Mouse (Mus musculus): ENCODE results near the gene Gzmm. TPM values are rescaled to one million over a fixed set of nuclear protein-coding genes. Genes with fewer than 3 reads are reported as not detected.
A peak's percentile ranks its signal among the peaks of the same experiment; 100 is the strongest.

The Gzmm gene
- total RNA-seq, 2 experiments from 2014 or later: 0.92 to 2.4 TPM

DNA sequence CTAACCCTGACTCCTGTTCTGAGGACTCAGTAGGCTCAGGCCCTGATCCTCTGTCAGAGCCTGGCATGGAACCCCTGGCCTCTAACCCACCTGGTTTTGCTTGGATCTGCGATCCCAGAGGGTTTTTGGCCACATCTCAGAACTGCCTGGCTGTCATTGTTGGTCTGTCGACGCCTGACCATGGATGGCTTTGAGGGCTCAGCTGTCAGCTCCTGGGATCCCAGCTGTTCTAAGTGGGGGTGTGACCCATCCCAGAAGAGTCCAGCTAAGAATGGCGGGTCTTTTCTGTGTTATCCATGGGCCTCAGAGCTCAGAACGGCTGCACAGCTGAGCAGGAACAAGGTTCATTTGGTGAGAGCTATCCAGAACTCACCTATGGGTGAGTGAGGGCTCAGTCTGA is 32.3 kb downstream of the Gzmm start:
- no peak for ATAC-seq (ENCODE audit: poor library complexity, severe bottlenecking)

DNA sequence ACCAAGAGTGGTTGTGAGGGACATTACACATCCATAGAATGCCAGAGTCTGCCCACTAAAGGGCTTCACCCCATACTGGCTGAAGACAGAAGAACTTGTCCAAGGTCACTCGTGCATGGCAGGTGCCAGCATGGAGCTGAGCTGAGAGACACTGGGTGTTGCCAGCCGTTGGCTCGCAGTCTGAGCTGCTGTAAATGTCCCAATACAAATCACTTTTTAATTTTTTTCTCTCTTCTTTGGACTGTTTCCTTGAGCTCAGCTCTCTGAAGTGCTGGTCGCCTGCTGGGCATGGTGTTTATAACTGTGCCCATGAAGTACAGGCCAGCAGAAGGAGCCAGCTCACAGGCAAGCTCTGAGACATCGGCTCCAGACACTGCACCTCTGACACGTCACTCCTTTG is 34.2 kb downstream of the Gzmm start:
- ATAC-seq (ENCODE audit: poor library complexity, severe bottlenecking): no peak

DNA sequence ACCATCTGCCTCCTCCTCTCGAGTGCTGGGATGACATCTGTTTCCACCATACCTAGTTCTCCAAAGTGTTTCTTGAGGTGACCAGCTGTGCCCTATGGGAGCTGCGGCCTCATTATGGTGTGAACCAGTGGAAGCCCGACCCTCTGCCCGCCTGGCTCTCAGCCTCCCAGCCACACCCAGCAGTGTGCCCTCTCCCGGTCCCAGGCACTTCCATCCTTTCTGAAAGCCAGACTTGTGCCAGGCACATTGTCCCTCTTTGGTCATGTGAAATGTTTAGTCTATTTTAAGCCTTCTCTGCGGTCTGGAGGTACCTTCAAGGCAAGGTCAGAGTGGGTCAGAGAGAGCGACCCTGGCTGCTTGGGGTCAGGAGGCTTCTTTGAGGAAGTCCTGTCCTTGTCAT is 34.9 kb downstream of the Gzmm start:
- no peak for ATAC-seq (ENCODE audit: poor library complexity, severe bottlenecking)

DNA sequence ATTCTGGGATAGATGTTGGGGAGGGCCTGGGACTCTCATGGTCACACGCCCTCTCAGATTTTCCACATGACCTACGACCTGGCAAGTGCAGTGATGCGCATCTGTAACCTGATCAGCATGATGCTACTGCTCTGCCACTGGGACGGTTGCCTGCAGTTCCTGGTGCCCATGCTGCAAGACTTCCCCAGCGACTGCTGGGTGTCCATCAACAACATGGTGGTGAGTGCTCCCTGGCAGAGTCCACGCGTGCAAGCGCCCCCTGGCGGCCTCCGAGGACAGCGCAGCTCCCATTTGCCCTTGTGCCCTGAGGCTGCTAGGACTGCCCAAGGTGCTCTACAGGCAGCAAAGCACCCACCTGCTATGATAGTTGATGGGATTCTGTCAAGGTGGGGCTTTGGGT is 37.3 kb downstream of the Gzmm start:
- peak; percentile 96 for ATAC-seq (ENCODE audit: poor library complexity, severe bottlenecking)

DNA sequence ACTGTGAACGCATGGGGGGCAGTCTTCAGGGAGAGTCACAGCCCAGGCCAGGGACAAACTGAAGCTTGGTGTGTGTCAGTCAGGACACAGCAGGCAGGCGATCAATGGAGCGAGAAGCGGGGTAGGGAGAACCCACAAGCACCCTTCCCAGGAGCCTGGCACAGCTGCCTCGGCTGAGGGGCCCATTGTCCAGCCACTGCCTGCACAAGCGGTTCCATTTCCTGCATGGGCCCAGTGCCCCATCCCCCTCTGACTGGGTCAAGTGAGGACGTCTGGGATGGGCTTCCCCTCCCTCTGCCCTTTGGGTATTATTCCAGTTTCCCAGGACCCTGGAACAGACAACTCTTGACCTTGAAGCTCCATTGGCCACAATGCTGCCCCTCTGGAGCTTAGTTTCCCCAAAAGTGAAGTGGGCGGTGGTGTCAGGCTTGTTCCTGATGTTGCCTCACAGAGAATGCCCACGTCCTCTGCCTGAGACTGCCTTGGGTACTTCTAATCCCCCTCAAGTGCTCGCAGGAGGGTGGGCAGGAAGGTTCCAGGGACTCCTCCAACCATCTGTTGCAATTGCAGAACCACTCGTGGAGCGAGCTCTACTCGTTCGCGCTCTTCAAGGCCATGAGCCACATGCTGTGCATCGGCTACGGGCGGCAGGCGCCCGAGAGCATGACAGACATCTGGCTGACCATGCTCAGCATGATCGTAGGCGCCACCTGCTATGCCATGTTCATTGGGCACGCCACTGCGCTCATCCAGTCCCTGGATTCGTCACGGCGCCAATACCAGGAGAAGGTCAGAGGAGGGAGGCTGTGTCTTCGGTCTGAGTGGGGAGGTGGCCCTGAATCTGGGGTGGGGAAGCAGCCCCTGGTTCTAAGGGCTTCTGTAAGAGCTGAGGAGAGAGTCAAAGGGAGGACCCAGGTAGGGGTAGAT is 39.8 kb downstream of the Gzmm start:
- ATAC-seq (ENCODE audit: poor library complexity, severe bottlenecking): no peak

DNA sequence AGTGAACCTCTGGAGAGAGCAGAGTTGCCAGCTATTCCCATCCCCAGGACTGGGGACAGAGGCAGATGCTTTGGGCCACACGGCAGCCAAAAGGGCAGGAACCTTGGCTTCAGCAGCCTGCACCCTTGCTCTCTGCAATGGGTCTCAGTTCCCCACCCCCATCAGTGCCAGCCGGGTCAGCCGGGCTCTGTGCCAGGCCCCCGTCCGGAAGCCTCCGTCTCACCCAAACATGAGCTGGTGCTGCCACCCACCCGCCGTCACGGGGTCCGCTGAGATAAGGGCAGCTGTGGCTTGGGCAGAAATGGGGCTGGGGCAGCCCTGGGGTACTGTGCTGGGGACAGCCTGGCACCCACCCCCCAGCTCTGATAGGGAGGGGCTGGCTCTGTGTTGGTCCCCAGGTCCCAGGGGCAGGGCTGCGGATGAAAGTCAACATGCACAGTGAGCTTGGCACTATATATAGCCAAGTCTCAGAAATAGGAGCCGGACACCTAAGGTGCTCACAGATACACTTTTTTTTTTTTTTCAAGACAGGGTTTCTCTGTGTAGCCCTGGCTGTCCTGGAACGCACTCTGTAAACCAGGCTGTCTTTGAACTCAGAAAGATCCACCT is 40.6 kb downstream of the Gzmm start:
- no peak for ATAC-seq (ENCODE audit: poor library complexity, severe bottlenecking)

DNA sequence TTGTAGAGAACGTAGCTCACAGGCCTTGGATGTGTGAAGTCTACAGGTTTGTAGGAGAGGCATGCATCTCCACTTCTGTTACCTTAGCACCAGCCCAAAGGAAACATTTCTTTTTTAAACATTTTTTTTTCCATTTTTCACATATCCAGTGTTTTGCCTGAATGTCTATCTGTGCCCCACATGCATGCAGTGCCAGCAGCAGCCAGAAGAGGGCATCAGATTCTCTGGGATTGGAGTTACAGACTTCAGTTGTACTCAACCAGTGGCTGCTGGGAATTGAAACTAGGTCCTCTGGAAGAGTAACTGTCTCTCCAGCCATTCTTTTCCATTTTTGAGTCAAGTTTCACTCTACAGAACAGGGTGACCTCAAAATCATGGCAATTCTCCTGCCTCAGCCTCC is 43.7 kb downstream of the Gzmm start:
- ATAC-seq (ENCODE audit: poor library complexity, severe bottlenecking): no peak

DNA sequence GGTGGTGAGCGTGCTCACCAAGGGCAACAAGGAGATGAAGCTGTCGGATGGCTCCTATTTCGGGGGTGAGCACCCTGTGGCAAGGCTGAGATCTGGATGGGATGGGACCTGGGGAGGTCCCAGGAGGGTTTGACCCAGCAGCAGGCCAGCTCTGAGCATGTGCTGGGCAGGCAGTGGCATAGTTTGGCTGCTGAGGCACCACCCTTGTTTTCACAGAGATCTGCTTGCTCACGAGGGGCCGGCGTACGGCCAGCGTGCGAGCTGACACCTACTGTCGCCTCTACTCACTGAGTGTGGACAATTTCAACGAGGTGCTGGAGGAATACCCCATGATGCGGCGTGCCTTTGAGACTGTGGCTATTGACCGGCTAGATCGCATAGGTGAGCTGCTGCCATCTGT is 45.0 kb downstream of the Gzmm start:
- ATAC-seq (ENCODE audit: poor library complexity, severe bottlenecking): no peak

DNA sequence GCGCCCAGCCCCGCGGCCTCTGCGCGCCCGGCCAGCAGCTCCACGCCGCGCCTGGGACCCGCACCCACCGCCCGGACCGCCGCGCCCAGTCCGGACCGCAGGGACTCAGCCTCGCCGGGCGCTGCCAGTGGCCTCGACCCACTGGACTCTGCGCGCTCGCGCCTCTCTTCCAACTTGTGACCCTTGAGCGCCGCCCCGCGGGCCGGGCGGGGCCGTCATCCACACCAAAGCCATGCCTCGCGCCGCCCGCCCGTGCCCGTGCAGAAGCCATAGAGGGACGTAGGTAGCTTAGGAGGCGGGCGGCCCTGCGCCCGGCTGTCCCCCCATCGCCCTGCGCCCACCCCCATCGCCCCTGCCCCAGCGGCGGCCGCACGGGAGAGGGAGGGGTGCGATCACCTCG is 46.5 kb downstream of the Gzmm start:
- no peak for ATAC-seq (ENCODE audit: poor library complexity, severe bottlenecking)

DNA sequence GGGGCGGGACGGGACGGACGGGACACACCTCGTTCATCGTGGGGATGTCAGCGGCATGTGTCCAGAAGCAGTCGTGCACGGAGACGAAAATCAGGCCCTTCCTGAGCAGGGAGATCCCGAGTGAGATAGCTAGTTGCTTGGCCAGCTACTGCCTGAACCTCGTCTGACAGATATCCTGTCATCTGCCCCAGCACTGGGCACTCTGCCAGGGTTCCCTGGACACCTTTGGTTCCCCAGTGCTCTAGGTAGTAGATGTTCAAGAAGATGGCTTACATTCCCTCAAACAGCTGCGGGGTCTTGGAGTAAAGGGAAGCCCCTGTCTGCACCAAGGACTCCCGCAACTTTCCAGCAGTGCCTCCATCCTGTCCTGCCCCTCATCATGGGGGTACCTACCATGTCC is 47.9 kb downstream of the Gzmm start:
- no peak for ATAC-seq (ENCODE audit: poor library complexity, severe bottlenecking)

DNA sequence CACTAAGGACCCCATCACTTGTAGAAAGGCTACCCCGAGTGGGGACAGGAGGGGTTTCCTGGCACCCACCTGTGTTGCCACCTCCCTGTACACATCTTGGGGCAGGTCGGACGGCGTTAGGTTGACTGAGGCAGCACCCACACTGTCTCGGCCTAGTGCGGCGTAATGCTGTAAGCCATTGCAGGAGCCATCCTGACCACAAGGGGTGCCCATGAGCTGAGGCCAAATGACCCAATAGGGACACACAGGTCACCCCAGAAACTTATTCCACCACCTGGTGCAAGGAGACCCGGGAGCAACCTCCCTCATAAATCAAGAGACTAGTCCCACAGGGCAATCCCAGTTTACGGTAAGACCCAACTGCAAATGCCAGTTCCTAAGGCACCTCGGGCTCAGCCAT is 49.4 kb downstream of the Gzmm start:
- ATAC-seq (ENCODE audit: poor library complexity, severe bottlenecking): peak; percentile 69

DNA sequence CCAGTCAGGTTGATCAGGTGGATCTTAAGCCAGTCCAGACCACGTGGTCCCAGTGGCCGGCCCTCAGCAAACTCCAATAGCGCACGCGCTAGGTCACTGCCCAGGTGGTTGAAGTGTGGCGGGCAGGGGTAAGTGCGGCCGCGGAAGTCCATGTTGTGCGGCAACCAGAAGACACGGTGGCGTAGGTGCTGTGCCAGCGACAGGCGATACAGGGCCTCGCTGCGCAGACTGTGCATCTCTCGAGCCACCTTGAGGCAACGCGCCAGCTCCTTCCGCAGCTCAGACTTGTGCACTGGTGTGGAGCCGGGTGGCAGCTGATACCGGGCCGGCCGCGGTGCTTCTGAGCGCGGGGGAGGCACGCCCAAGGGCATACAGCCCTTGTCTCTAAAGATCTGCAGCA is 50.4 kb downstream of the Gzmm start:
- ATAC-seq (ENCODE audit: poor library complexity, severe bottlenecking): no peak

DNA sequence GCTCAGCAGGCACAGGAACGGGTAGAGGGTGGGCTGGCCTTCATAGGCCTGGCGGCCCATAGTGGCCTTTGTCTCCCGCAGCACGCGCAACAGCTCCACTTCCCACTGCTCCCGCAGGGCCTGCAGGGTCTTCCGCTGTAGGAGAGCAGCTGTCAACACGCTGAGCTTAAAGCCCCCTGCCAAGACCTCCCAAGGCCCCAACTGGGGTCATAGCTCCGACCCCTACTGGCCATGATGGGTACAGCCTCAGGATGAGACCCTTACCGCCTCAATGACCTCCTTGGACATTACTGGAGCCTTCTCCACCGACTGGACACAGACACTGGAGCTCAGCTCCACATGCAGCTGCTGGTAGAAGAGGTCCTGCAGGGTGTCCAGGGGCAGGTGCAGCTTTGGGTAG is 52.0 kb downstream of the Gzmm start:
- ATAC-seq (ENCODE audit: poor library complexity, severe bottlenecking): no peak

DNA sequence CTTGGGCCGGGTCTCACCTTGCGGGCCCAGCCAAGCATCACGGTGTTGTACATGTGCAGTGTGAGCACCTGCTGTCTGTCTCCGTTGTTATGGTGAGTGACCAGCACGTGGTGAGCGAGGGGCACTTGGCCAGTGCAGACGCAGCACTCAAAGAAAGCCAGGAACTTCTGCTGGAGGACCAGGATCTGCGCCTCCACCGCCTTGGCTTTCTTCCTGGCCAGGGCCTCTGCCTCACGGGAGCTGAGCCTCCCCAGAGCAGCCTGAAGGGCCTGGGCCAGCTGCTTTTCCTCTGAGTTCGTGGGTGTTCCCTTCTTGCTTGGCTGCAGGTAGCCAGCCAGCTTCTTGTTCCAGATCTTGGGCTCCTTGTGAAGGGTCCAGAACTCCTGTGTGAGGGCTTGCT is 54.3 kb downstream of the Gzmm start:
- ATAC-seq (ENCODE audit: poor library complexity, severe bottlenecking): no peak

DNA sequence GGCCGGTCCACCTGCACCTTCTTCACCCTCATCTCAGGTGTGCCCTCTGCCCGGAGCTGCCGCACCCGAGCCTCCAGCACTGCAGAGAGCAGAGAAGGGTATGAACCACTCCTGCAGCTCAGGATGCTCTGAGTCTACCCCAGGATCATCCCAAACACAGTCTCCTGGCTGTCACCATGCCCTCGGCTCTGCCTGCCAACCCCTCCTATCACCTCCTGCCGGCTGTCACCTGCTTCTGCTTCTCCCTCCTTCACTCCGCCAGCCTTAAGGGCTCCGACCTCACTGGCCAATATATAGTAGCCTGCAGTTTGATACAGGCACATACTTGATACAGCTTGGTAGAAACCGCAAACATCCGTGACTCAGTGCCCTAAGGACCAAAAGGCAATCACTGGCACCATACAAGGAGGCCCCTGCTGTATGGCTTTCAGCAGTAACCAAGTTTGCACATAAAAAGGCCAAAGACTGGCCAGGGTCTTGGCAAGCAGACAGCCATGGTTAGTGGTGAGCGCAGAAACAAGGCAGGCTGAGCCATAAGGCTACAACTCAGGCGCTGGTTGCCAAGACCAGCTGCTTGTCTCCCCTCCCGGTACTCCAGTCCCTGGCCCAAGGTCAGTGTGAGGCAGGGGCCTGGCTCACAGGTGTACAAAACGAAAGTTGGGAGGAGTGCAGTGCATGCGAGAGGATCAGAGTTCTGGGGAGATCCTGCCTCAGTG is 55.0 kb downstream of the Gzmm start:
- ATAC-seq (ENCODE audit: poor library complexity, severe bottlenecking): no peak

Other genes with a start within 250 kb of the Gzmm start
- not detected in 2 replicates for gene Vmn2r83, start 220.3 kb upstream of the Gzmm start, total RNA-seq (2015)
- gene Vmn2r83, start 220.3 kb upstream of the Gzmm start, total RNA-seq (2017): not detected in 2 replicates
- gene Plpp2, start 155.2 kb upstream of the Gzmm start, total RNA-seq (2015): 13.5 and 14.7 TPM in 2 replicates
- gene Plpp2, start 155.2 kb upstream of the Gzmm start, total RNA-seq (2017): 3.9 and 5.1 TPM in 2 replicates
- 5.8 and 7.3 TPM in 2 replicates for gene Mier2, start 133.8 kb upstream of the Gzmm start, total RNA-seq (2015)
- 9.4 and 19.5 TPM in 2 replicates for gene Mier2, start 133.8 kb upstream of the Gzmm start, total RNA-seq (2017)
- gene Theg, start 101.7 kb upstream of the Gzmm start, total RNA-seq (2015): not detected in 2 replicates
- not detected in 2 replicates for gene Theg, start 101.7 kb upstream of the Gzmm start, total RNA-seq (2017)
- not detected in 2 replicates for gene C2cd4c, start 75.0 kb upstream of the Gzmm start, total RNA-seq (2015)
- not detected in 2 replicates for gene C2cd4c, start 75.0 kb upstream of the Gzmm start, total RNA-seq (2017)
- gene Shc2, start 51.1 kb upstream of the Gzmm start, total RNA-seq (2015): not detected in 2 replicates
- not detected in 2 replicates for gene Shc2, start 51.1 kb upstream of the Gzmm start, total RNA-seq (2017)
- gene Odf3l2, start 43.3 kb upstream of the Gzmm start, total RNA-seq (2015): not detected in 2 replicates
- gene Odf3l2, start 43.3 kb upstream of the Gzmm start, total RNA-seq (2017): not detected in 2 replicates
- gene Madcam1, start 24.5 kb upstream of the Gzmm start, total RNA-seq (2015): not detected in 2 replicates
- gene Madcam1, start 24.5 kb upstream of the Gzmm start, total RNA-seq (2017): not detected in 2 replicates
- 17.5 and 21.0 TPM in 2 replicates for gene Tpgs1, start 19.7 kb upstream of the Gzmm start, total RNA-seq (2015)
- gene Tpgs1, start 19.7 kb upstream of the Gzmm start, total RNA-seq (2017): 8.8 and 21.1 TPM in 2 replicates
- gene Cdc34, start 6.8 kb upstream of the Gzmm start, total RNA-seq (2015): 52.6 and 53.3 TPM in 2 replicates
- gene Cdc34, start 6.8 kb upstream of the Gzmm start, total RNA-seq (2017): 70.2 and 100 TPM in 2 replicates
- gene Bsg, start 15.5 kb downstream of the Gzmm start, total RNA-seq (2015): 289 and 306 TPM in 2 replicates
- gene Bsg, start 15.5 kb downstream of the Gzmm start, total RNA-seq (2017): 194 and 196 TPM in 2 replicates
- gene Hcn2, start 27.6 kb downstream of the Gzmm start, total RNA-seq (2015): 0.04 TPM in 1 of 2 replicates, not detected in the other
- gene Hcn2, start 27.6 kb downstream of the Gzmm start, total RNA-seq (2017): not detected in 2 replicates
- gene Polrmt, start 57.6 kb downstream of the Gzmm start, total RNA-seq (2015): 20.9 and 27.8 TPM in 2 replicates
- gene Polrmt, start 57.6 kb downstream of the Gzmm start, total RNA-seq (2017): 9.7 and 12.6 TPM in 2 replicates
- not detected in 2 replicates for gene Fgf22, start 66.1 kb downstream of the Gzmm start, total RNA-seq (2015)
- not detected in 2 replicates for gene Fgf22, start 66.1 kb downstream of the Gzmm start, total RNA-seq (2017)
- 30.4 and 34.0 TPM in 2 replicates for gene Rnf126, start 77.9 kb downstream of the Gzmm start, total RNA-seq (2015)
- 12.5 and 13.0 TPM in 2 replicates for gene Rnf126, start 77.9 kb downstream of the Gzmm start, total RNA-seq (2017)
- gene Fstl3, start 88.3 kb downstream of the Gzmm start, total RNA-seq (2015): 3.9 and 5.3 TPM in 2 replicates
- 1.7 and 2.7 TPM in 2 replicates for gene Fstl3, start 88.3 kb downstream of the Gzmm start, total RNA-seq (2017)
- gene Prss57, start 101.9 kb downstream of the Gzmm start, total RNA-seq (2015): 2.7 and 5.6 TPM in 2 replicates
- 1.2 and 1.8 TPM in 2 replicates for gene Prss57, start 101.9 kb downstream of the Gzmm start, total RNA-seq (2017)
- gene Palm, start 104.6 kb downstream of the Gzmm start, total RNA-seq (2015): 39.3 and 42.2 TPM in 2 replicates
- 30.2 and 35.5 TPM in 2 replicates for gene Palm, start 104.6 kb downstream of the Gzmm start, total RNA-seq (2017)
- not detected in 2 replicates for gene Misp, start 132.0 kb downstream of the Gzmm start, total RNA-seq (2015)
- not detected in 2 replicates for gene Misp, start 132.0 kb downstream of the Gzmm start, total RNA-seq (2017)
- 138 and 144 TPM in 2 replicates for gene Ptbp1, start 165.4 kb downstream of the Gzmm start, total RNA-seq (2015)
- gene Ptbp1, start 165.4 kb downstream of the Gzmm start, total RNA-seq (2017): 97.9 and 133 TPM in 2 replicates
- 322 and 372 TPM in 2 replicates for gene Prtn3, start 185.5 kb downstream of the Gzmm start, total RNA-seq (2015)
- 92.6 and 97.3 TPM in 2 replicates for gene Prtn3, start 185.5 kb downstream of the Gzmm start, total RNA-seq (2017)
- gene Plppr3, start 185.6 kb downstream of the Gzmm start, total RNA-seq (2015): 6.2 and 10.6 TPM in 2 replicates
- 13.2 and 17.6 TPM in 2 replicates for gene Plppr3, start 185.6 kb downstream of the Gzmm start, total RNA-seq (2017)
- 348 and 366 TPM in 2 replicates for gene Elane, start 197.2 kb downstream of the Gzmm start, total RNA-seq (2015)
- gene Elane, start 197.2 kb downstream of the Gzmm start, total RNA-seq (2017): 161 and 164 TPM in 2 replicates
- gene Cfd, start 201.8 kb downstream of the Gzmm start, total RNA-seq (2015): not detected in 2 replicates
- gene Cfd, start 201.8 kb downstream of the Gzmm start, total RNA-seq (2017): not detected in 2 replicates
- 12.0 and 13.6 TPM in 2 replicates for gene Med16, start 219.9 kb downstream of the Gzmm start, total RNA-seq (2015)
- 17.5 and 18.0 TPM in 2 replicates for gene Med16, start 219.9 kb downstream of the Gzmm start, total RNA-seq (2017)
- gene Gm26602, start 221.8 kb downstream of the Gzmm start, total RNA-seq (2015): not detected in 2 replicates
- gene Gm26602, start 221.8 kb downstream of the Gzmm start, total RNA-seq (2017): not detected in 2 replicates
- gene Kiss1r, start 228.0 kb downstream of the Gzmm start, total RNA-seq (2015): 0.18 and 0.29 TPM in 2 replicates
- gene Kiss1r, start 228.0 kb downstream of the Gzmm start, total RNA-seq (2017): 0.26 and 0.77 TPM in 2 replicates
- gene R3hdm4, start 232.2 kb downstream of the Gzmm start, total RNA-seq (2015): 118 and 121 TPM in 2 replicates
- gene R3hdm4, start 232.2 kb downstream of the Gzmm start, total RNA-seq (2017): 92.1 and 134 TPM in 2 replicates
- gene Arid3a, start 238.0 kb downstream of the Gzmm start, total RNA-seq (2015): 36.7 and 38.7 TPM in 2 replicates
- 59.2 and 67.8 TPM in 2 replicates for gene Arid3a, start 238.0 kb downstream of the Gzmm start, total RNA-seq (2017)